ENCODE assay signal across 22 mouse cellular contexts in genomic region chr9:44647026-44647425, GRCm38 (mm10). TPM values are rescaled to one million over a fixed set of nuclear protein-coding genes. Genes with fewer than 3 reads are reported as not detected.
"Had no signal": no experiment of that assay in that cellular context is flagged by ENCODE, and none has a peak within 500 bp of the region (broad histone marks: within the 10 kb centered on the region; RNA-seq: fewer than 3 reads in every experiment).

No protein-coding gene starts in this region.

- DNase-seq: gastrocnemius, postnatal 14 days; gastrocnemius, postnatal 36 days; heart, adult 2 months; heart, postnatal 10 days; heart, postnatal 36 days; kidney, adult 11 months; kidney, adult 2 months; kidney, adult 9 months; kidney, postnatal 14 days; kidney, postnatal 36 days; layer of hippocampus, adult 9-11 months; layer of hippocampus, postnatal 36 days; liver; liver, embryonic 13.5 days had no signal

RNA-seq across cellular contexts. Expression of gene Treh, which starts 26.0 kb away (rescaled TPM):
- total RNA-seq: gastrocnemius, adult 18-20 months; gastrocnemius, adult 8-10 months; gastrocnemius, postnatal 14 days; gastrocnemius, postnatal 36 days; heart, adult 2 months; heart, postnatal 10 days; heart, postnatal 36 days; hematopoietic stem cell, adult 5-6 weeks; hindbrain, postnatal 0 days; layer of hippocampus, adult 18-20 months; layer of hippocampus, adult 8-10 months; layer of hippocampus, postnatal 14 days; layer of hippocampus, postnatal 36 days; left cerebral cortex, postnatal 14 days had no signal
